Mouse (Mus musculus) gastrocnemius, postnatal 4 days (tissue): ENCODE results near the gene Mslnl. TPM values are rescaled to one million over a fixed set of nuclear protein-coding genes. Genes with fewer than 3 reads are reported as not detected.
A peak's percentile ranks its signal among the peaks of the same experiment; 100 is the strongest.

Experiments
- DNase-seq, 2 experiments: peaks; one replicate each; pipeline ENCODE4 v3.0.0; 2021 to 2022; ENCODE audit warnings: low spot score in 2 of 2, mixed read lengths in 2 of 2
- microRNA-seq: library from miRNA; unstranded; fragments of <30 nt; microRNA quantifications from one replicate; pipeline ENCODE4 v1.2.0, GENCODE M21; 2021
- total RNA-seq, 2 experiments: library from RNA; stranded (reverse); gene quantifications; 2 replicates each; pipeline ENCODE4 v1.2.3; 2021

The Mslnl gene
- total RNA-seq, 2 experiments from 2014 or later, result not detected

GRCm38 (mm10) chr17:25785281-25785745, 49.5 kb downstream of the Mslnl start, which contains the start of gene Haghl:
Haghl (minus strand) TSS chr17:25785673.
- DNase-seq, result peak; percentile 88 to 97

DNA sequence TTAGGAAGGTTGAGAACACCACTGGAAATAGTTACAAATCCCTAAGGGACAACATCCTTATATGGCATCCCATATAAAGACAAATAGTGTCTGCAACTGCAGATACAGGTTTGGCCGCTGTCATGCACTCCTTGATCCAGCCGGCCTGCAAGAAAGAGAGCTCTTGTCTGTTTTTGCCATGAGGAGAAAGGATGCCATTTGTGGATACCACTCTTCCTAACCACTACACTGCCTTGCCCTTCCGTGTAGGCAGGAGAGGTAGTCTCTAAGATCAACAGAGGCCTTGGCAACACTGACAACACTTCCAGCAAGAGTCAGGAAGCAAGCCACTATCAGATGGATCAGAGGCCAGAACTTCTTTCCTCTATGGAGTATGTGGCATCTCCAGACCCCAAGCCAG, 50.4 kb downstream of the Mslnl start, which contains the start of gene Ccdc78:
Gene Ccdc78 (plus strand): TSS at position 301 of the 400 bp plus-strand sequence.
- DNase-seq, result no peak

- DNase-seq, result no peak
Observed at GRCm38 (mm10) chr17:25786781-25787504, 51.1 kb downstream of the Mslnl start.

- no peak for DNase-seq
Observed at GRCm38 (mm10) chr17:25791320-25791842, 55.5 kb downstream of the Mslnl start.

GRCm38 (mm10) chr17:25791843-25792527, 56.1 kb downstream of the Mslnl start:
- peak; percentile 64 to 85 for DNase-seq

DNA sequence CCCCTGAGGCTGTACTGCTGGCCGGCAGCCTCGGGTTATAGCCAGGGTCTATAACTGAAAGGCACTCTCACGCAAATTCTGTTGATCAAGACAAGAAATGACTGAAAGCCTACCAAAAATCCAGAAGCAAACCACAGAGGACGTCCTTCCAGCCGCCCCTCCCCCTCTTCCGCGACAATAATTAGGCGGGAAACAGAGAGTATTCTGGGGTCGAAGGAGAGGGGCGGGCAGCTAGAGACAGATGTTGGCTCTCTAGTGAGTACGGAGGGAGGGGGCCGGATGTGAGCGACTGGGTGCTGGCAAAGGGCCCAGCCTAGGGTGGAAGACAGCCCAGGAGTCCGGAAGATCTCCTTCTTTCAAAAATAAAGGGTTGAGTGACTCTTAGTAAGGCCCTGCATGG, 56.8 kb downstream of the Mslnl start, which contains the start of gene Fam173a:
Gene Fam173a (minus strand): TSS at position 287 of the 400 bp plus-strand sequence.
- peak; percentile 68 to 83 for DNase-seq

DNA sequence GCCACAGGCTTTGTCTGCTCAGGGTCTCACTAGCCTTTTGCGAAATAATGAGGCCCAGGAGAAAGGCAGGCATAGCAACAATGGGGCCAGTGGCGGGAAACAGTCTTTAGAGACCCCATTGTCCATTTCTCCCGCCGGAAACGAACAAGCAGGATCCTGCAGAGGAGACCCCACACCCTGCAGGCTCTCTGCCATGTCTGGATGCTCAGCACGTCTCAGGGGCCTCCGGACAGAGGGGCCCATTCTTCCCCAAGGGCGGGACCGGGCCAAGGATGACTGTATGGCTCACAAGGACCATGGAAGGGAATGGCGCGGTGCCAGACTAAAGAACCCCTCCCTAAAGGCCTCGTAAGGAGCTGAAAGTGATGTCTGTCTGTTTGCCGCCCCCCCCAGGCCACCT, 58.4 kb downstream of the Mslnl start:
- no peak for DNase-seq

DNA sequence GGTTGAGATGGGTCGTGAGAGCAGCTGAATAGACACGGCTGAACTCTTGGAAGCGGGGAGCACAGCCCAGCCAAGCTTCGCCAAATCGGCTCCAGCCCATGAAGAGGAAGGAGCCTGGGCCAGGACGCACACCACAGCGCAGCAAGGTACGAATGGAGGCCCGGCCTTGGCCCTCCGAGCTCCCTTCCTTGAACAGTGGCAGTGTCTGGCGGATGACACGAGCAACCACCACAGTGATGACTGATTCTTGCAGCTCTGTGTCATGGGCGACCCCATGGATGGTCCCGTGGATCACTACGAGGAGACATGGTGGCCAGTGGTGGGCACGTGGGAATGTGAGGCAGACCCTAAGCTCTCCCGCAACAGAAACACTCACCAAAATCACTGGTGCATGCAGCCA, 59.2 kb downstream of the Mslnl start:
- DNase-seq, result no peak

DNA sequence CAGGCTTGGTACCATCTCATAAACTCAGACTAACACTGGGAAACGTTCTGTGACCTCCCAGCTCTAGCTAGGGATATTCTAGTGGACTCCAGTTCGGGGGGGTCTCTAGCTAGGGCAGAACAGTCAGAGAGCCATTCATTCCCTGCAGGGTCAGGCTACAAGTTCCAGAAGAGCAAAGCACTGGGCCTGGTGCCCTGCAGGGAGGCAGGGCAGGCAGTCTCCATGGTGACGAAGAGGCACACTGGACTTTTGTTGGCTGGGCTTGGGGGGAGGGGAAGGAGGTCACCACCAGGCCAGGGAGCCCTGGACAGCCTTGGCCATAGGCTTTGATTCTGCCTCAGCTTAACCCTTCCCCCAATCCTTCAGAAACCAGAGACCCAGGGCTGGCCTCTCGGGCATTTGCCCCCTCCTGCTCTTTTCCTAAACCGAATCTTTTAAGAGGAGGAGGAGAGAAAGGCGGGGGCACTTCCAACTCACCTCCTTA, 59.8 kb downstream of the Mslnl start, which contains the start of gene AC134908.4:
Gene AC134908.4 (minus strand): TSS at position 51 of the 484 bp plus-strand sequence.
- no peak for DNase-seq

- peak in 1 of 2 experiments; percentile 41 for DNase-seq
Observed at GRCm38 (mm10) chr17:25796211-25796771, 60.4 kb downstream of the Mslnl start.

- peak; percentile 84 to 90 for DNase-seq
Observed at GRCm38 (mm10) chr17:25796951-25797369, 61.1 kb downstream of the Mslnl start, which contains the start of gene Metrn. Metrn (minus strand) TSS chr17:25797136.

Small RNA genes within 50 kb of the gene (microRNA-seq; reads per million reads assigned to microRNA genes)
- gene Gm25083 (not detected), gene Mir6966 (1.5 reads per million)

Other genes with a start within 250 kb of the Mslnl start
- gene Sstr5, start 238.8 kb upstream of the Mslnl start, total RNA-seq, result not detected
- gene Sox8, start 165.4 kb upstream of the Mslnl start, total RNA-seq, result 10 to 100 TPM; 26.9 to 33.7 TPM
- gene Lmf1, start 157.0 kb upstream of the Mslnl start, total RNA-seq, result 10 to 100 TPM; 16.1 to 18.8 TPM
- not detected for gene Gng13, start 18.9 kb upstream of the Mslnl start, total RNA-seq
- gene Chtf18, start 8.6 kb upstream of the Mslnl start, total RNA-seq, result 1 to 10 TPM; 7.7 to 8.6 TPM
- 1 to 10 TPM; 7.9 to 8.1 TPM for gene Rpusd1, start 8.4 kb upstream of the Mslnl start, total RNA-seq
- under 1 TPM; 0.44 to 0.49 TPM for gene Msln, start 18.3 kb downstream of the Mslnl start, total RNA-seq
- gene Narfl, start 37.7 kb downstream of the Mslnl start, total RNA-seq, result 10 to 100 TPM; 29.0 to 31.3 TPM
- 10 to 100 TPM; 31.3 to 32.5 TPM for gene Haghl, start 49.6 kb downstream of the Mslnl start, total RNA-seq
- not detected for gene Ccdc78, start 50.5 kb downstream of the Mslnl start, total RNA-seq
- 10 to 100 TPM; 45.6 to 45.8 TPM for gene Fam173a, start 56.9 kb downstream of the Mslnl start, total RNA-seq
- under 1 TPM in 1 of 2 experiments, not detected in 1; 0.75 TPM for gene AC134908.4, start 59.6 kb downstream of the Mslnl start, total RNA-seq
- gene Metrn, start 61.1 kb downstream of the Mslnl start, total RNA-seq, result 10 to 100 TPM; 46.3 to 51.6 TPM
- gene Fbxl16, start 73.0 kb downstream of the Mslnl start, total RNA-seq, result 1 to 10 TPM; 1.4 to 2.0 TPM
- gene Wdr24, start 87.6 kb downstream of the Mslnl start, total RNA-seq, result 10 to 100 TPM; 12.2 to 13.7 TPM
- gene Jmjd8, start 92.8 kb downstream of the Mslnl start, total RNA-seq, result 10 to 100 TPM; 31.6 to 32.4 TPM
- gene Stub1, start 97.4 kb downstream of the Mslnl start, total RNA-seq, result 100 to 1,000 TPM; 116 to 134 TPM
- 1 to 10 TPM; 7.6 to 10.0 TPM for gene Rhbdl1, start 101.3 kb downstream of the Mslnl start, total RNA-seq
- gene Gm20683, start 105.7 kb downstream of the Mslnl start, total RNA-seq, result 1 to 10 TPM; 5.4 to 7.6 TPM
- 10 to 100 TPM; 34.9 to 41.5 TPM for gene Rhot2, start 108.8 kb downstream of the Mslnl start, total RNA-seq
- gene Wdr90, start 125.5 kb downstream of the Mslnl start, total RNA-seq, result 10 to 100 TPM; 11.7 to 12.0 TPM
- gene Mcrip2, start 132.7 kb downstream of the Mslnl start, total RNA-seq, result 10 to 100 TPM; 46.1 to 48.6 TPM
- gene Mettl26, start 139.0 kb downstream of the Mslnl start, total RNA-seq, result 10 to 100 TPM; 20.0 to 21.3 TPM
- gene Wfikkn1, start 144.8 kb downstream of the Mslnl start, total RNA-seq, result 1 to 10 TPM in 1 of 2 experiments, under 1 TPM in 1; 0.88 to 1.4 TPM
- 10 to 100 TPM; 15.1 to 17.2 TPM for gene Rab40c, start 183.7 kb downstream of the Mslnl start, total RNA-seq
- gene Pigq, start 208.9 kb downstream of the Mslnl start, total RNA-seq, result 10 to 100 TPM; 46.7 to 50.8 TPM
- gene Nhlrc4, start 208.9 kb downstream of the Mslnl start, total RNA-seq, result not detected
- gene A930017K11Rik, start 216.5 kb downstream of the Mslnl start, total RNA-seq, result not detected
- 10 to 100 TPM; 14.2 to 14.5 TPM for gene Capn15, start 249.8 kb downstream of the Mslnl start, total RNA-seq